Mouse (Mus musculus): ENCODE results near the gene Ltf. TPM values are rescaled to one million over a fixed set of nuclear protein-coding genes. Genes with fewer than 3 reads are reported as not detected.

The Ltf gene
- polyA plus RNA-seq, 1 experiment from 2014 or later = 3.2 TPM

GRCm38 (mm10) chr9:110990204-110990603 lies 28.9 kb upstream of the Ltf start, which contains the start of gene Rtp3:
TSS of gene Rtp3 (minus strand) at chr9:110990583.
- no peaks in the 10 kb centered on the region for H3K9me3 ChIP-seq (replicated peaks; ENCODE audit: control insufficient read depth, low read length)
- WGBS = 47% methylated on average over 6 of the region's 6 CpGs
- ATAC-seq (replicated peaks; ENCODE audit: extremely low read depth, insufficient read depth, low FRiP score) = no peak
- no peaks in the 10 kb centered on the region for H3K27me3 ChIP-seq (ENCODE audit: control insufficient read depth, insufficient read depth, low read length)
- H3K27ac ChIP-seq (ENCODE audit: low read length) = no peak within 1 kb of the TSS
- no peak within 1 kb of the TSS for H3K4me2 ChIP-seq (ENCODE audit: low read depth, low read length)
- H3K4me1 ChIP-seq (ENCODE audit: control insufficient read depth, insufficient read depth, low read length) = peaks cover 2% of the 10 kb centered on the region; the same call in 1 of the 2 replicates
- no peaks in the 10 kb centered on the region for H3K36me3 ChIP-seq (ENCODE audit: control insufficient read depth, insufficient read depth)
- H3K9ac ChIP-seq (ENCODE audit: low read length) = no peak within 1 kb of the TSS
- no peak within 1 kb of the TSS for H3K4me3 ChIP-seq (ENCODE audit: low read length)

GRCm38 (mm10) chr9:110993281-110993709 lies 25.8 kb upstream of the Ltf start:
- 38% methylated on average over 3 of the region's 3 CpGs for WGBS
- no peaks in the 10 kb centered on the region for H3K36me3 ChIP-seq (ENCODE audit: control insufficient read depth, insufficient read depth)
- no peak overlapping the region for H3K4me2 ChIP-seq (ENCODE audit: low read depth, low read length)
- H3K27me3 ChIP-seq (ENCODE audit: control insufficient read depth, insufficient read depth, low read length) = no peaks in the 10 kb centered on the region
- no peak for ATAC-seq (replicated peaks; ENCODE audit: extremely low read depth, insufficient read depth, low FRiP score)
- no peaks in the 10 kb centered on the region for H3K9me3 ChIP-seq (replicated peaks; ENCODE audit: control insufficient read depth, low read length)
- no peak overlapping the region for H3K9ac ChIP-seq (ENCODE audit: low read length)
- H3K4me1 ChIP-seq (ENCODE audit: control insufficient read depth, insufficient read depth, low read length) = peaks cover 2% of the 10 kb centered on the region; the same call in 1 of the 2 replicates
- no peak overlapping the region for H3K27ac ChIP-seq (ENCODE audit: low read length)
- no peak overlapping the region for H3K4me3 ChIP-seq (ENCODE audit: low read length)

GRCm38 (mm10) chr9:110994716-110995172 lies 24.3 kb upstream of the Ltf start:
- H3K4me3 ChIP-seq (ENCODE audit: low read length) = peak overlapping the region; percentile 52
- no peaks in the 10 kb centered on the region for H3K36me3 ChIP-seq (ENCODE audit: control insufficient read depth, insufficient read depth)
- WGBS = 9% methylated on average over 13 of the region's 13 CpGs
- H3K4me2 ChIP-seq (ENCODE audit: low read depth, low read length) = peak overlapping the region; percentile 63
- no peaks in the 10 kb centered on the region for H3K27me3 ChIP-seq (ENCODE audit: control insufficient read depth, insufficient read depth, low read length)
- no peaks in the 10 kb centered on the region for H3K9me3 ChIP-seq (replicated peaks; ENCODE audit: control insufficient read depth, low read length)
- peak; percentile 88 for ATAC-seq (replicated peaks; ENCODE audit: extremely low read depth, insufficient read depth, low FRiP score)
- H3K4me1 ChIP-seq (ENCODE audit: control insufficient read depth, insufficient read depth, low read length) = peaks cover 4% of the 10 kb centered on the region
- 0 out of 2 replicates have a peak overlapping the region, but pooled peaks have one; percentile 16 for H3K27ac ChIP-seq (ENCODE audit: low read length)
- peak overlapping the region; percentile 68 for H3K9ac ChIP-seq (ENCODE audit: low read length)

GRCm38 (mm10) chr9:110997245-110997644 lies 21.8 kb upstream of the Ltf start:
- H3K36me3 ChIP-seq (ENCODE audit: control insufficient read depth, insufficient read depth) = no peaks in the 10 kb centered on the region
- no peak for ATAC-seq (replicated peaks; ENCODE audit: extremely low read depth, insufficient read depth, low FRiP score)

GRCm38 (mm10) chr9:110999056-110999455 lies 20.0 kb upstream of the Ltf start:
- H3K4me1 ChIP-seq (ENCODE audit: control insufficient read depth, insufficient read depth, low read length) = peaks cover 7% of the 10 kb centered on the region
- H3K9ac ChIP-seq (ENCODE audit: low read length) = no peak overlapping the region
- no peak overlapping the region for H3K4me2 ChIP-seq (ENCODE audit: low read depth, low read length)
- no peak overlapping the region for H3K27ac ChIP-seq (ENCODE audit: low read length)
- H3K27me3 ChIP-seq (ENCODE audit: control insufficient read depth, insufficient read depth, low read length) = no peaks in the 10 kb centered on the region
- H3K36me3 ChIP-seq (ENCODE audit: control insufficient read depth, insufficient read depth) = no peaks in the 10 kb centered on the region
- no peak overlapping the region for H3K4me3 ChIP-seq (ENCODE audit: low read length)
- 94% methylated on average over 2 of the region's 2 CpGs for WGBS
- no peak for ATAC-seq (replicated peaks; ENCODE audit: extremely low read depth, insufficient read depth, low FRiP score)
- H3K9me3 ChIP-seq (replicated peaks; ENCODE audit: control insufficient read depth, low read length) = no peaks in the 10 kb centered on the region

More at GRCm38 (mm10) chr9:110997245-110997644, 21.8 kb upstream of the Ltf start:
- H3K4me3 ChIP-seq (ENCODE audit: low read length) = no peak overlapping the region
- no peaks in the 10 kb centered on the region for H3K27me3 ChIP-seq (ENCODE audit: control insufficient read depth, insufficient read depth, low read length)
- no peak overlapping the region for H3K4me2 ChIP-seq (ENCODE audit: low read depth, low read length)
- no peak overlapping the region for H3K27ac ChIP-seq (ENCODE audit: low read length)
- H3K4me1 ChIP-seq (ENCODE audit: control insufficient read depth, insufficient read depth, low read length) = peaks cover 7% of the 10 kb centered on the region
- no peak overlapping the region for H3K9ac ChIP-seq (ENCODE audit: low read length)
- WGBS = 2% methylated on average over 5 of the region's 5 CpGs
- no peaks in the 10 kb centered on the region for H3K9me3 ChIP-seq (replicated peaks; ENCODE audit: control insufficient read depth, low read length)

GRCm38 (mm10) chr9:110999856-111000255 lies 19.2 kb upstream of the Ltf start:
- H3K4me3 ChIP-seq (ENCODE audit: low read length) = no peak overlapping the region
- H3K9ac ChIP-seq (ENCODE audit: low read length) = no peak overlapping the region
- no peak for ATAC-seq (replicated peaks; ENCODE audit: extremely low read depth, insufficient read depth, low FRiP score)
- H3K4me2 ChIP-seq (ENCODE audit: low read depth, low read length) = no peak overlapping the region
- no peak overlapping the region for H3K27ac ChIP-seq (ENCODE audit: low read length)
- H3K27me3 ChIP-seq (ENCODE audit: control insufficient read depth, insufficient read depth, low read length) = no peaks in the 10 kb centered on the region
- 61% methylated on average over 10 of the region's 10 CpGs for WGBS
- peaks cover 7% of the 10 kb centered on the region for H3K4me1 ChIP-seq (ENCODE audit: control insufficient read depth, insufficient read depth, low read length)
- H3K36me3 ChIP-seq (ENCODE audit: control insufficient read depth, insufficient read depth) = no peaks in the 10 kb centered on the region
- no peaks in the 10 kb centered on the region for H3K9me3 ChIP-seq (replicated peaks; ENCODE audit: control insufficient read depth, low read length)

- Histone ChIP-seq H3K4me1 (ENCODE audit: control insufficient read depth, insufficient read depth, low read length) (peaks cover 5% of the 10 kb centered on the region; the same call in 1 of the 2 replicates), H3K36me3 (ENCODE audit: control insufficient read depth, insufficient read depth) (no peaks in the 10 kb centered on the region), H3K4me3 (ENCODE audit: low read length) (no peak overlapping the region), H3K9ac (ENCODE audit: low read length) (no peak overlapping the region), H3K27me3 (ENCODE audit: control insufficient read depth, insufficient read depth, low read length) (no peaks in the 10 kb centered on the region), H3K4me2 (ENCODE audit: low read depth, low read length) (no peak overlapping the region), H3K9me3 (replicated peaks; ENCODE audit: control insufficient read depth, low read length) (no peaks in the 10 kb centered on the region), H3K27ac (ENCODE audit: low read length) (no peak overlapping the region)
- no peak for ATAC-seq (replicated peaks; ENCODE audit: extremely low read depth, insufficient read depth, low FRiP score)
- WGBS = 82% methylated on average over 12 of the region's 12 CpGs
These were observed 17.4 kb upstream of the Ltf start for GRCm38 (mm10) chr9:111001621-111002020.

- Histone ChIP-seq H3K27me3 (ENCODE audit: control insufficient read depth, insufficient read depth, low read length) (no peaks in the 10 kb centered on the region), H3K9me3 (replicated peaks; ENCODE audit: control insufficient read depth, low read length) (no peaks in the 10 kb centered on the region), H3K4me1 (ENCODE audit: control insufficient read depth, insufficient read depth, low read length) (peaks cover 5% of the 10 kb centered on the region; the same call in 1 of the 2 replicates), H3K4me2 (ENCODE audit: low read depth, low read length) (no peak overlapping the region), H3K27ac (ENCODE audit: low read length) (no peak overlapping the region), H3K36me3 (ENCODE audit: control insufficient read depth, insufficient read depth) (no peaks in the 10 kb centered on the region), H3K4me3 (ENCODE audit: low read length) (no peak overlapping the region), H3K9ac (ENCODE audit: low read length) (no peak overlapping the region)
- no peak for ATAC-seq (replicated peaks; ENCODE audit: extremely low read depth, insufficient read depth, low FRiP score)
- WGBS = 85% methylated on average over 9 of the region's 9 CpGs
These were observed 15.8 kb upstream of the Ltf start for GRCm38 (mm10) chr9:111003279-111003678.

- Histone ChIP-seq H3K9me3 (replicated peaks; ENCODE audit: control insufficient read depth, low read length) (no peaks in the 10 kb centered on the region), H3K36me3 (ENCODE audit: control insufficient read depth, insufficient read depth) (no peaks in the 10 kb centered on the region), H3K9ac (ENCODE audit: low read length) (no peak overlapping the region), H3K4me1 (ENCODE audit: control insufficient read depth, insufficient read depth, low read length) (no peaks in the 10 kb centered on the region), H3K4me3 (ENCODE audit: low read length) (no peak overlapping the region), H3K27me3 (ENCODE audit: control insufficient read depth, insufficient read depth, low read length) (no peaks in the 10 kb centered on the region), H3K4me2 (ENCODE audit: low read depth, low read length) (no peak overlapping the region), H3K27ac (ENCODE audit: low read length) (no peak overlapping the region)
- ATAC-seq (replicated peaks; ENCODE audit: extremely low read depth, insufficient read depth, low FRiP score) = no peak
- 80% methylated on average over 2 of the region's 2 CpGs for WGBS
These were observed 12.5 kb upstream of the Ltf start for GRCm38 (mm10) chr9:111006544-111006943.
